Mouse (Mus musculus): ENCODE measurements around the gene Bbs5.

- TF ChIP-seq CTCF (IDR thresholded peaks at IDR 0.05; ENCODE audit: low read depth, low read length) (no peak), POLR2A (IDR thresholded peaks at IDR 0.05; ENCODE audit: extremely low read depth, insufficient read depth, low read length) (no peak)
Observed at GRCm38 (mm10) chr2:69716483-69716882, 69.5 kb downstream of the Bbs5 start.

All from liver, adult 2 months (tissue).